Mouse (Mus musculus) cortical plate, adult 2 months (tissue): ENCODE data around the gene Phactr3. TPM values are rescaled to one million over a fixed set of nuclear protein-coding genes. Genes with fewer than 3 reads are reported as not detected.

ENCODE experiments used
- H3K27ac ChIP-seq: fragments of 200-500 bp; 2 replicates; pipeline ENCODE4 v1.5.1; 2012; ENCODE audit warnings: low read length, control low read depth, inconsistent platforms; ENCODE audit not compliant: insufficient read depth
- H3K4me1 ChIP-seq: fragments of 200-500 bp; 2 replicates; pipeline ENCODE4 v1.6.1; 2011; ENCODE audit warnings: low read length; ENCODE audit not compliant: control insufficient read depth, insufficient read depth
- H3K4me3 ChIP-seq: fragments of 200-500 bp; 2 replicates; pipeline ENCODE4 v1.5.1; 2011; ENCODE audit warnings: mild to moderate bottlenecking, low read length, control low read depth; ENCODE audit not compliant: insufficient read depth
- CTCF ChIP-seq: fragments of 200-500 bp; IDR thresholded peaks from 2 replicates; pipeline ENCODE4 v1.5.1; 2011; ENCODE audit warnings: mild to moderate bottlenecking, control low read depth, low read length; ENCODE audit not compliant: insufficient read depth; ENCODE audit errors: extremely low read depth
- POLR2A ChIP-seq: fragments of 200-500 bp; IDR thresholded peaks from 2 replicates; pipeline ENCODE4 v1.6.1; 2011; ENCODE audit warnings: mild to moderate bottlenecking, low read length, control low read depth; ENCODE audit not compliant: insufficient read depth; ENCODE audit errors: extremely low read depth
- polyA plus RNA-seq: library from polyadenylated mRNA; depleted of rRNA; stranded (reverse); fragments of >200 nt; gene quantifications from 2 replicates; pipeline ENCODE4 v1.2.3, GENCODE M21; 2012

Phactr3 gene
- polyA plus RNA-seq, 1 experiment = 136 TPM

- no peak overlapping the region for H3K4me3 ChIP-seq
- no peak overlapping the region for H3K27ac ChIP-seq
- TF ChIP-seq CTCF (no peak), POLR2A (no peak)
- peaks cover 4% of the 10 kb centered on the region for H3K4me1 ChIP-seq
These were observed 95.1 kb downstream of the Phactr3 start for GRCm38 (mm10) chr2:178213826-178214225.

DNA sequence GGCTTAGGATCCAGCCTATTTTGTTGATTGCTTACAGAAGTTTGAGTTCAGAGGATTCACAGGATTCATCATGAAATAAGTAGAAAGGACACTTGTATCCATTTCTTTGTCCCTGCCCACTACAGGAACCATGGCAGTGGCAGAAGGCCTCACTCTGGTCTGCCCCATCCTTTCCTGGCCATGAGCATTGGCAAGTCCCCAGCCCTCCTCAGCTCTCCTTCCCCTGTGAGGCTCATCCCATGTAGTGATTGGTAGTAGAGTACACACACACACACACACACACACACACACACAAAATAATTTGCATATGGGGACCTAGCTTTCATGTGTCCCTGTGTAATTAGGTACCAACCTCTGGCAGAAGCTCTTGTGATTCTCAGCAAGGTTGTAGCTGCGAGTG, 95.8 kb downstream of the Phactr3 start:
- 0 out of 2 replicates have a peak overlapping the region, but pooled peaks have one; percentile 13 for H3K27ac ChIP-seq
- no peak overlapping the region for H3K4me3 ChIP-seq

GRCm38 (mm10) chr2:178218461-178218860, 99.7 kb downstream of the Phactr3 start:
- no peak overlapping the region for H3K27ac ChIP-seq
- TF ChIP-seq CTCF (no peak), POLR2A (no peak)
- no peak overlapping the region for H3K4me3 ChIP-seq
- peaks cover 20% of the 10 kb centered on the region for H3K4me1 ChIP-seq

More for the DNA sequence above, 95.8 kb downstream of the Phactr3 start:
- TF ChIP-seq CTCF (no peak), POLR2A (no peak)
- H3K4me1 ChIP-seq = peaks cover 8% of the 10 kb centered on the region

- peak overlapping the region; percentile 61 for H3K27ac ChIP-seq
- TF ChIP-seq CTCF = no peak
- TF ChIP-seq POLR2A = no peak
These were observed 100.8 kb downstream of the Phactr3 start for GRCm38 (mm10) chr2:178219454-178220147.

DNA sequence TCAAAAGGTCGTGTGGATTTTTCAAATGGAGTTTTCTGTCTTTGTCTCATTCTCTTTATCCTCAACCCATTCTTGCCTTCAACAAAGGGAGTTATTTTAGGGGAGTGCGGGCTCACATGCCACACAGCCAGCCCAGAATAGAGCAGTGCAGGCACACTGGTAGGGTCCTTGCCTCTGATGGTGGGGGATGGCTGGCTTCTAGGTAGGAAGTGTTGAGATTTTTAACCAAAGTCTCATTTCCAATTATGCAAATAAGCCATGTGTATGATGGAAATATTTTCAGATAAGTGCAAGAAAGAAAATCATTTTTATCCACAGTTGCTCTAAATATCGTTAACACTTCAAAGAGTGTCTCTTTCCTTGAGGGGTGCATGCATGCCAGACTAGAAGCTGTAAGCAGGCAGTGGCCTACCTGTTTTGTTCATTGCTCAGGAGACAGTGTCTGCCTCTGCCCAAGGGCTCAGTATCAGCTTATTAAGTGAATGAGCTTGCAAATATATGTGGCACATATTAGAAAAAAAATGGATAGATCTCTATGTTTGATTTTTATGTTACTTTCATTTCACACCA, 101.5 kb downstream of the Phactr3 start:
- H3K27ac ChIP-seq = peak overlapping the region; percentile 61; the same call in 1 of the 2 replicates
- TF ChIP-seq POLR2A (no peak), CTCF (no peak)
- no peak overlapping the region for H3K4me3 ChIP-seq
- peaks cover 20% of the 10 kb centered on the region for H3K4me1 ChIP-seq

More at GRCm38 (mm10) chr2:178219454-178220147, 100.8 kb downstream of the Phactr3 start:
- H3K4me1 ChIP-seq = peaks cover 20% of the 10 kb centered on the region
- no peak overlapping the region for H3K4me3 ChIP-seq

GRCm38 (mm10) chr2:178221003-178221402, 102.2 kb downstream of the Phactr3 start:
- Histone ChIP-seq H3K27ac (peak overlapping the region; percentile 53; the same call in 1 of the 2 replicates), H3K4me3 (no peak overlapping the region), H3K4me1 (peaks cover 20% of the 10 kb centered on the region)
- TF ChIP-seq POLR2A (no peak), CTCF (no peak)

- Histone ChIP-seq H3K4me1 (peaks cover 5% of the 10 kb centered on the region), H3K4me3 (no peak overlapping the region), H3K27ac (no peak overlapping the region)
- TF ChIP-seq CTCF (no peak), POLR2A (no peak)
These were observed 110.5 kb downstream of the Phactr3 start for GRCm38 (mm10) chr2:178229231-178229630.

DNA sequence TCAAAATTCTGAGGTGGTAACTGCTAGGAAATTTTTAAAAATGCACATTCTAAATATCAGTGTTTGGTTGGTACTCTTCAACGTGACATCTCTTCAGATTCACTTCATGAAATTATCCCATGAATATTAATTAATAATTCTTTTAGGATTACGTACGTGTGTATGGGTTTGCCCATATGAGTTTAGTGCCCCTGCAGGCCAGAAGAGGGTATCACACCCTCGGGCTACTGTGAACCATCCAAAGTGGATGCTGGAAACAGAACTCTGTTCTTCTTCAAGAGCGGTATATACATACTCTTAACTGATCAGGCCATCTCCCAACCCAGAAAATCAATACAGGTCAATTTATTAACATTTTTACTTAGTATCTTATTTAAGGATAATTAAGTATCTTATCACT, 114.7 kb downstream of the Phactr3 start:
- no peak for TF ChIP-seq CTCF
- no peak for TF ChIP-seq POLR2A
- 0 out of 2 replicates have a peak, but pooled peaks cover 1% of the 10 kb centered on the region for H3K4me1 ChIP-seq
- no peak overlapping the region for H3K27ac ChIP-seq
- no peak overlapping the region for H3K4me3 ChIP-seq

DNA sequence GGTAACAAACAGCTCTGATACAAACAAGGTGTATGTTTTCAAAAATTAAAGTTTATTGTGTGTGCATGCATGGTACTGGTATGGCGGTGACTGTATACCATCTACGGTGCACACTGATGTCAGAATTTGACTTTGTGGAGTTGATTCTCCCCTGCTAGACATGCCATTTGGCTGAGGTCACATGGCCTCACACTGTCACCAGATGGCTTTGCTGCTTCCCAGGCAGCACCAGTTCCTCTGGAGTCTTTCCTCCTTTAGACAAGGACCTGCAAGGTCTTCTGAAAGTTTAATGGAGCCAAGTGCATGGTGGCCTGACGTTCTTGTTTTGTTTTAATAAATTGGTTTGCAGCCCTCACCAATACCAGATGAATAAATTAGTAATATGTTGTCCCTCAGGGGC, 118.3 kb downstream of the Phactr3 start:
- H3K27ac ChIP-seq = peak overlapping the region; percentile 15; the same call in 1 of the 2 replicates
- peaks cover 7% of the 10 kb centered on the region; the same call in 1 of the 2 replicates for H3K4me1 ChIP-seq
- TF ChIP-seq CTCF (no peak), POLR2A (no peak)
- H3K4me3 ChIP-seq = no peak overlapping the region

GRCm38 (mm10) chr2:178238503-178238902, 119.7 kb downstream of the Phactr3 start:
- TF ChIP-seq POLR2A (no peak), CTCF (no peak)
- no peak overlapping the region for H3K4me3 ChIP-seq
- no peak overlapping the region for H3K27ac ChIP-seq
- H3K4me1 ChIP-seq = peaks cover 9% of the 10 kb centered on the region; the same call in 1 of the 2 replicates
